Mouse (Mus musculus) stomach, embryonic 16.5 days (tissue): ENCODE measurements around the gene Slc35c1. TPM values are rescaled to one million over a fixed set of nuclear protein-coding genes. Genes with fewer than 3 reads are reported as not detected.

Source experiments
- ATAC-seq: fragments of 200-750 bp; cut with Nextera tagmentation; 2 replicates; pipeline ENCODE4 v1.8.0; 2017; ENCODE audit warnings: moderate number of reproducible peaks, moderate TSS enrichment; ENCODE audit not compliant: insufficient read depth, low FRiP score
- H3K27ac ChIP-seq: fragments of 300-500 bp; sonication (generic); 2 replicates; pipeline ENCODE4 v1.5.1; 2014; ENCODE audit warnings: low read length
- H3K27me3 ChIP-seq: fragments of 300-500 bp; sonication (generic); 2 replicates; pipeline ENCODE4 v1.6.1; 2014; ENCODE audit warnings: low read length, control low read depth, mixed read lengths; ENCODE audit not compliant: control insufficient read depth, insufficient read depth
- H3K36me3 ChIP-seq: fragments of 300-500 bp; sonication (generic); 2 replicates; pipeline ENCODE4 v1.6.1; 2014; ENCODE audit warnings: low read length; ENCODE audit not compliant: control insufficient read depth, insufficient read depth
- H3K4me1 ChIP-seq: fragments of 300-500 bp; sonication (generic); 2 replicates; pipeline ENCODE4 v1.6.1; 2014; ENCODE audit warnings: low read length, control low read depth, mixed read lengths; ENCODE audit not compliant: control insufficient read depth, insufficient read depth
- H3K4me2 ChIP-seq: fragments of 300-500 bp; sonication (generic); 2 replicates; pipeline ENCODE4 v1.6.1; 2014; ENCODE audit warnings: low read depth, low read length, mixed read lengths
- H3K4me3 ChIP-seq: fragments of 300-500 bp; sonication (generic); replicated peaks from 2 replicates; pipeline ENCODE4 v1.5.1; 2014; ENCODE audit warnings: mild to moderate bottlenecking, low read length
- H3K9ac ChIP-seq: fragments of 300-500 bp; sonication (generic); 2 replicates; pipeline ENCODE4 v1.6.1; 2014; ENCODE audit warnings: low read length
- H3K9me3 ChIP-seq: fragments of 300-500 bp; sonication (generic); replicated peaks from 2 replicates; pipeline ENCODE4 v1.6.1; 2016; ENCODE audit warnings: low read length, control low read depth; ENCODE audit not compliant: control insufficient read depth
- WGBS: fragments of 180-500 bp; shearing (Covaris S2); extraction: QIAGEN DNeasy Blood & Tissue Kit; methylation state at CpG from one replicate; pipeline ENCODE4 v1.1.7; 2014; 5-methylcytosine and 5-hydroxymethylcytosine counted together
- polyA plus RNA-seq: library from polyadenylated mRNA; unstranded; fragments of >200 nt; fragmentation: Nextera tagmentation; extraction: Ambion mirVana; gene quantifications from 2 replicates; pipeline ENCODE4 v1.2.1, GENCODE M21; 2015

Slc35c1 gene
- polyA plus RNA-seq, 1 experiment from 2014 or later: 34.5 TPM

DNA sequence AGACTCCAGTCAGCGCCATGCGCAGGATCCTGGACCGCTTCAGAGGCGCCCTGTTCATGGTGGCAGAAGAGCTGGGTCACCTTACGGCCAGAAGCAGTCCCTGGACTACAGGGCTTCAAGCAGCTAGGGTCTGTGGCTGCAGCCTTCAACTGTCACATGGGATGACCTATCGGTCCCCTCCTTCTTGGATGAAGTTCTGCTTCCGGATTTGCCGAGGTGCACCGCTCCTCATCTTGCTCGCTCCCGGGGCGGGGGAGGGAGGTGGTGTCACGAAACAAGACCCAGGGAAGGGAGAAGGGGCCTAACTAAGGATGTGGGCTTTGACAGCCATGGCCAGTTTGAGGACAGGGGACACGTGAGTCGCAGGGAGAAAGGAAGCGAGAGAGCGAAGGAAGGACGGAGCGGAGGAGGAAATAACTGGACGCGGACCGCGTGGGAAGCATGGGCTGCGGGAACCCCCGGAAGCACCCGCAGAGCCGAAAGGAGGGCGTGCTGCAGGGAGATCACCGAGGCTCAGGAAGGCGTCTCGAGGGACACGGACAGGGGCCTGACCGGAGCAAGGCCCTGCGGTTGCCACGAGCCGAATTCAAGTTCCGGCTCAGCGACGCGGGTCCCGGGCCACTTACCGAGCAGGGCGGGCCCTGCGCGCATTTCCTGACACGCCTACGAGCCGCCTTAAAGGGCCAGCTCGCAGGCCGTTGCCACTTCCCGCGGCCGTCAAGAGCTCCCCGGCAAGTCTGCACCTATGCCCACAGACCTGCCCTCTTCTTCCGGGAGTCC is 1.0 kb downstream of the Slc35c1 start:
- Histone ChIP-seq H3K9me3 (no peaks in the 10 kb centered on the region), H3K27ac (peak overlapping the region; percentile 56), H3K4me2 (peak overlapping the region; percentile 69), H3K27me3 (peaks cover 11% of the 10 kb centered on the region), H3K4me3 (peak overlapping the region; percentile 69), H3K36me3 (no peaks in the 10 kb centered on the region), H3K9ac (peak overlapping the region; percentile 77), H3K4me1 (peaks cover 28% of the 10 kb centered on the region)
- under 1% methylated on average over 55 of the region's 55 CpGs for WGBS
- peak; percentile 86 for ATAC-seq

DNA sequence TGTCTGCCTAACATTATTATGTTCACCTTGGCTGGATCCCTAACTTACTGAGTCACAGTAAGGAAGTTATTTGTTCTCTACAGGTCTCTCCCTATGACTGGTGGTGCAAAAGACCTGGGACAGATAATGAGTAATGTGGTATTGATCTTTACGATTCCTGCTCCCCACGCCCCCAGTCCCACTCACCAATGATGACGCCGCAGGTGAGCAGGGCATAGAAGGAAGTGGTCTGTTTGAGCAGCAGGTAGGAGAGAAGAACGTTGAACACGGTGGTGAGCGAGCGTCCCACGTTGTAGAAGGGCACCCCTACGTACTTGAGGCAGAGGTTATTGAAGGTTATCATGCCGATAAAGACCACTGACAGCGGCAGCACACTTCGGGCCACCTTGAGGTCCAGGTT is 1.9 kb downstream of the Slc35c1 start:
- Histone ChIP-seq H3K4me2 (peak overlapping the region; percentile 69), H3K4me1 (peaks cover 28% of the 10 kb centered on the region), H3K27me3 (peaks cover 11% of the 10 kb centered on the region), H3K4me3 (peak overlapping the region; percentile 69), H3K9ac (peak overlapping the region; percentile 77), H3K27ac (no peak overlapping the region), H3K36me3 (no peaks in the 10 kb centered on the region), H3K9me3 (no peaks in the 10 kb centered on the region)
- WGBS: 49% methylated on average over 13 of the region's 13 CpGs
- no peak for ATAC-seq

DNA sequence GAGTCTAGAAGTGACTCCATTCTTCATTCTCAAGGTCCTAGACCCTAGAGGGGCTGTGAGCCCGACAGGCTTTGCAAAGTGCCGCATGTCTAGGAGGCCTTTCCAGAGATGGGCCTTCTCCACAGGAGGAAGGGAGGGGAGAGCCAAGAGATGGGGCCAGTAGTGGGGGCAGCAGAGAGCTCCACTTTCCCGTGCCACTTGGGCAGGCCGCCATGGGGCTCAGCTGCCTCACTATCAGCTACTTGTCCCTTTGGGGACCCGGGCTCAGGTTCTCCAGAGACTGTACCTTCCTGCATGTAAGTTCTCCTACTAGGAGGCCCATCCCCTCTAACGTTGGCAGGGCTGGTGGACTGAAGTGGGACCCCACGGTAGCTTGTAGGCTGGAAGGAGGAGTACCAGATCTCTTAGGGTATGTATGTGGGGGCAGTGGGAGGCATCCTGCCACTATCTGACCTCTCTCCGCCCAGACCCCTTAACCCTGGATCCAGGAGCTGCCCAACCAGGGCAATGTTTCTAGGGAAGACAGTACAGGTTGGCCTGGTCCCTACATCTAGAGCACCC is 3.3 kb downstream of the Slc35c1 start:
- ATAC-seq: no peak
- Histone ChIP-seq H3K9me3 (no peaks in the 10 kb centered on the region), H3K9ac (peak overlapping the region; percentile 42; the same call in 1 of the 2 replicates), H3K36me3 (0 out of 2 replicates have a peak, but pooled peaks cover 3% of the 10 kb centered on the region), H3K4me2 (peak overlapping the region; percentile 30; the same call in 1 of the 2 replicates), H3K27ac (no peak overlapping the region), H3K4me1 (peaks cover 28% of the 10 kb centered on the region), H3K27me3 (peaks cover 11% of the 10 kb centered on the region), H3K4me3 (no peak overlapping the region)
- WGBS: 58% methylated on average over 8 of the region's 8 CpGs

DNA sequence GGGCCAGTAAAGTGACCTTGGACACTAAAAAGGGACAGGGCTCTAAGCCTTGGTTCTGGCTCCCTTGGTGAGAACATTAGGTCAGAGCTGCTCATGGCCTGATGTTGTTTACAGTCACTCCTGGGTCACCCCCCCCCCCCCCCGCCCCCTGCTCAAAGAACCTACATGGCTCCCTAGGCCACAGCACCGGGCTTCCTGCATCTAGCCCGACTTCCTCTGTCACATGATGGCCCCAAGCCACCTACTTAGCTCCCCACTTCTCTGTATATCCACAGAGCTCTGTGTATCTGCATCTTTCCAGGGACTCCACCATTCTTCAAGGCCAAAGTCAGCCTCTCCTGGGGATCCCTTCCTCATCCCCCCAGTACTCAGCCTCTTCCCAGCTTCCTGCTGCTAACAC is 4.6 kb downstream of the Slc35c1 start:
- no peak overlapping the region for H3K9ac ChIP-seq
- H3K27ac ChIP-seq: no peak overlapping the region
- no peak overlapping the region for H3K4me2 ChIP-seq
- H3K27me3 ChIP-seq: peaks cover 4% of the 10 kb centered on the region; the same call in 1 of the 2 replicates
- ATAC-seq: no peak
- peaks cover 3% of the 10 kb centered on the region; the same call in 1 of the 2 replicates for H3K36me3 ChIP-seq
- no peak overlapping the region for H3K4me3 ChIP-seq
- H3K9me3 ChIP-seq: no peaks in the 10 kb centered on the region
- 16% methylated on average over 2 of the region's 3 CpGs for WGBS
- peaks cover 28% of the 10 kb centered on the region for H3K4me1 ChIP-seq

DNA sequence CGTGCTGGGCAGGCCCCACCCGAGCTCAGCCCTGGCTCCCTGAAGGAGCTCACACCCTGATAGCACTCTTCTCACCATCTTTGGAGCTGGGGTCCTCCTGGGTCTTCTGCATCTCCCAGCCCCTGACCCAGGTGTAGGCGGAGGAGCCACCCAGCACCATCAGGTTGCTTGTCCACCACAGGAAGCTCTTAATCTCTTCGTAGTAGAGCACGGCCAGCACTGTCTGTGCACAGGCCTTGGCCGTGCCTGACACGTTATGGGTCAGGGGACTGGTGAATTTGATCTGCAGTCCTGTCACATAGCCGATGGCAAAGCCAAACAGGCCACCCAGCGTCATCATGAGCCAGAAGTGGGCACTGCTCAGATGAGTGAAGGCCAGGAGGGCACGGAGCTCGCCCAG is 6.2 kb downstream of the Slc35c1 start:
- ATAC-seq: no peak
- WGBS: 89% methylated on average over 11 of the region's 11 CpGs

DNA sequence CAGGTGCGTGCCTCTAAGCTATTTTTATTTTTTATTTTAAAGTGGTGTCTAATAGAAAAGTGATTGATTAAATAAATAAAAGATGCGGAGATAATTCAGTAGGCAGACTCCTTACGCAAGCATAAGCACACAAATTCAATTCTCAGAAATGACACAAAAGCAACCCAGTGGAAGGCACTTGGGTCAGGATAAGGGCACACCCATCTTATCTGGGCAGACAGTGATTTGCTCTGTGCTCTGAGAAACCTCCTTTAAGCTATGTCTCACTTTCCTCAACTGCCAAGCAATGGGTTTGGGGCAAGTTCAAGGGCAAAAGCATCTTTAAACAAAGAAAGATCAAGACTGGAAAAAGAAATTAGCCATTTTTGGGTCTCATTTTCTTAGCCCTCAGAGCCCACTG is 9.2 kb downstream of the Slc35c1 start:
- Histone ChIP-seq H3K9me3 (no peaks in the 10 kb centered on the region), H3K27me3 (no peaks in the 10 kb centered on the region), H3K4me2 (no peak overlapping the region), H3K9ac (no peak overlapping the region), H3K27ac (no peak overlapping the region), H3K4me3 (no peak overlapping the region), H3K4me1 (no peaks in the 10 kb centered on the region), H3K36me3 (peaks cover 3% of the 10 kb centered on the region; the same call in 1 of the 2 replicates)
- no peak for ATAC-seq
- 89% methylated on average over 3 of the region's 3 CpGs for WGBS

More for the DNA sequence above, 6.2 kb downstream of the Slc35c1 start:
- Histone ChIP-seq H3K9ac (no peak overlapping the region), H3K27me3 (no peaks in the 10 kb centered on the region), H3K9me3 (no peaks in the 10 kb centered on the region), H3K4me1 (peaks cover 25% of the 10 kb centered on the region), H3K4me2 (no peak overlapping the region), H3K4me3 (no peak overlapping the region), H3K27ac (no peak overlapping the region), H3K36me3 (peaks cover 3% of the 10 kb centered on the region; the same call in 1 of the 2 replicates)

DNA sequence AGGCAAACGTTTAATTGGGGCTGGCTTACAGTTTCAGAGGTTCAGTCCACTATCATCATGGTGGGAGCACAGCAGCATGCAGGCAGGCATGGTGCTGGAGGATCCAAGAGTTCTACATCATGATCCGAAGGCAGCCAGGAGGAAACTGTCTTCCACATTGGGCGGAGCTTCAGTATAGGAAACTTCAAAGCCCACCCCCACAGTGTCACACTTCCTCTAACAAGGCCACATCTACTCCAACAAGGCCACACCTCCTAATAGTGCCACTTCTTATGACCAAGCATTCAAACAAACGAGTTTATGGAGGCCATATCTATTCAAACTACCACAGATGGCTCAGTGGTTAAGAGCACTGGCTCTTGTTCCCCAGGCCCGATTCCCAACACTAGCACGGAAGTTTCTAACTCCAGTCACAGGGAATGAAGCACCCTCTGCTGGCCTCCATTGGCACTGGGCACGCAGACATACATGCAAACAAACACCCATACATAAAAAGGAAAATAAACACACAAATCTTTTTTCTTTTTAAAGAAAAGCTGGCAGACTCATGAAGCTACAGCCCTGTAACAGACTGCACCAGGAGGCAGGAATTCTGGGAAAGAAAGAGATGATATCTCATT is 13.1 kb downstream of the Slc35c1 start:
- ATAC-seq: no peak
- Histone ChIP-seq H3K9ac (no peak overlapping the region), H3K4me2 (no peak overlapping the region), H3K27ac (no peak overlapping the region), H3K4me3 (no peak overlapping the region), H3K27me3 (no peaks in the 10 kb centered on the region), H3K36me3 (peaks cover 1% of the 10 kb centered on the region; the same call in 1 of the 2 replicates), H3K4me1 (peaks cover 4% of the 10 kb centered on the region; the same call in 1 of the 2 replicates), H3K9me3 (no peaks in the 10 kb centered on the region)
- WGBS: 69% methylated on average over 7 of the region's 7 CpGs

DNA sequence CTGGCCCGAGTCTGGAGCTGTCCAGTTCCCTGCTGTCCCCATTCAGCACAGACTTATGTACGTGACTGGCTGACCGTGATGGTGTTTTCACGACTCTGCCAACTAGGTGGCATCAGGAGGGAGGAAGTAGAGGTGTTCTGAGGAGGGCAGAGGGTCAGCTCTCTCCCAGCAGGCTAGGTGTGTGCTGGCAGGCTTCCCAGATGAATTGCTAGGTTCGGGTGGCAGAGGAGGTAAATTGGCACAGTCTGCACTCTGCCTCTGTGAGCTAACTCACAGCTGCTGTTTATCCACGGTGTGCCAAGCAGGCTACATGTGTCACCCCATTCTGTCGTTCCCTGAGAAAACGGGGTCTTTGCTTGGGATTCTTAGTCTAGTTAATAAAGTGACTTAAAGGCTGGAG is 13.7 kb downstream of the Slc35c1 start:
- no peaks in the 10 kb centered on the region for H3K36me3 ChIP-seq
- WGBS: 66% methylated on average over 8 of the region's 8 CpGs

DNA sequence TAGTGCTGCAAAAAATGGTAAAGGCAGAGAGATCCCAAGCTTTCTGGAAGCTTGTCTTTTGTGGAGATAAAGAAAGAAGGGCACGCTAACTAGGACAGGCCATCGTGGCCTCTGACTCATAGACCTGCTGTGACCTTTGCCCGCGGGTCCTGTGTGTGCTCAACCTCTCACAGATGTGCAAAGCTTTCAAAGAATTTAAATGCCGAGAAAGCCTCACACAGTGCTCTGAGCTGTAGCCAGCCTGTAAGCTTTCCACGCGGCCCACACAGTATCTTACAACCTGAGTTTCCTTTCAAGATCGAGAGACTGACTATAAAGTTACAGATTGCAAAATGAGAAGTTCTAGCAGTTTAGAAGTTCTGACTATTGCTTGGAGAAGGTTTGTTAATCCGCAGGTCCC is 14.4 kb downstream of the Slc35c1 start:
- 38% methylated on average over 9 of the region's 9 CpGs for WGBS
- Histone ChIP-seq H3K9ac (no peak overlapping the region), H3K4me3 (no peak overlapping the region), H3K36me3 (no peaks in the 10 kb centered on the region), H3K27ac (no peak overlapping the region), H3K9me3 (no peaks in the 10 kb centered on the region), H3K4me2 (no peak overlapping the region), H3K4me1 (peaks cover 4% of the 10 kb centered on the region; the same call in 1 of the 2 replicates), H3K27me3 (no peaks in the 10 kb centered on the region)
- no peak for ATAC-seq

More for the DNA sequence above, 13.7 kb downstream of the Slc35c1 start:
- no peaks in the 10 kb centered on the region for H3K9me3 ChIP-seq
- H3K4me1 ChIP-seq: peaks cover 4% of the 10 kb centered on the region; the same call in 1 of the 2 replicates
- H3K4me3 ChIP-seq: no peak overlapping the region
- no peaks in the 10 kb centered on the region for H3K27me3 ChIP-seq
- H3K9ac ChIP-seq: no peak overlapping the region
- no peak overlapping the region for H3K4me2 ChIP-seq
- H3K27ac ChIP-seq: no peak overlapping the region
- ATAC-seq: no peak
